Mouse (Mus musculus) embryonic facial prominence, embryonic 12.5 days (tissue): ENCODE data around the gene Arl2. TPM values are rescaled to one million over a fixed set of nuclear protein-coding genes. Genes with fewer than 3 reads are reported as not detected.
"Not testable (repeated sequence)": the region's sequence is repeated elsewhere in the genome, so short reads cannot be mapped to it uniquely, and the experiment has no call there.

Experiments used
- ATAC-seq: fragments of 200-750 bp; cut with Nextera tagmentation; 2 replicates; pipeline ENCODE4 v1.8.0; 2017; ENCODE audit not compliant: insufficient number of reproducible peaks, insufficient read depth, low FRiP score, low TSS enrichment
- H3K27ac ChIP-seq: fragments of 300-500 bp; sonication (generic); 2 replicates; pipeline ENCODE4 v1.5.1; 2016; ENCODE audit warnings: mild to moderate bottlenecking
- H3K27me3 ChIP-seq: fragments of 300-500 bp; sonication (generic); 2 replicates; pipeline ENCODE4 v1.6.1; 2016; ENCODE audit warnings: mild to moderate bottlenecking, moderate library complexity
- H3K36me3 ChIP-seq: fragments of 300-500 bp; sonication (generic); 2 replicates; pipeline ENCODE4 v1.6.1; 2016; ENCODE audit warnings: mild to moderate bottlenecking
- H3K4me1 ChIP-seq: fragments of 300-500 bp; sonication (generic); 2 replicates; pipeline ENCODE4 v1.6.1; 2016
- H3K4me2 ChIP-seq: fragments of 300-500 bp; sonication (generic); replicated peaks from 2 replicates; pipeline ENCODE4 v1.6.1; 2016; ENCODE audit warnings: mild to moderate bottlenecking, moderate library complexity
- H3K4me3 ChIP-seq: fragments of 300-500 bp; sonication (generic); 2 replicates; pipeline ENCODE4 v1.5.1; 2016; ENCODE audit warnings: mild to moderate bottlenecking
- H3K9ac ChIP-seq: fragments of 300-500 bp; sonication (generic); 2 replicates; pipeline ENCODE4 v1.6.1; 2016; ENCODE audit warnings: mild to moderate bottlenecking, moderate library complexity
- H3K9me3 ChIP-seq: fragments of 300-500 bp; sonication (generic); 2 replicates; pipeline ENCODE4 v1.6.1; 2016; ENCODE audit warnings: mild to moderate bottlenecking, moderate library complexity
- WGBS: fragments of 180-500 bp; shearing (Covaris S2); methylation state at CpG from one replicate; pipeline ENCODE4 v1.1.7; 2016; 5-methylcytosine and 5-hydroxymethylcytosine counted together
- polyA plus RNA-seq: library from polyadenylated mRNA; unstranded; fragments of >200 nt; fragmentation: Nextera tagmentation; extraction: Ambion mirVana; gene quantifications from 2 replicates; pipeline ENCODE4 v1.2.1, GENCODE M21; 2016

Gene Arl2
- polyA plus RNA-seq, 1 experiment from 2014 or later: 102 TPM

- no peaks in the 10 kb centered on the region for H3K36me3 ChIP-seq
- no peaks in the 10 kb centered on the region for H3K27me3 ChIP-seq
- H3K9ac ChIP-seq: no peak overlapping the region
- peaks cover 4% of the 10 kb centered on the region; the same call in 1 of the 2 replicates for H3K4me1 ChIP-seq
- no peak overlapping the region for H3K4me3 ChIP-seq
- no peak overlapping the region for H3K4me2 ChIP-seq
- ATAC-seq: no peak
- H3K27ac ChIP-seq: no peak overlapping the region
- no peaks in the 10 kb centered on the region for H3K9me3 ChIP-seq
- 76% methylated on average over 5 of the region's 5 CpGs for WGBS
Measured at GRCm38 (mm10) chr19:6144842-6145241, 3.5 kb upstream of the Arl2 start.

- peak; percentile 92 for ATAC-seq
- peak within 1 kb of the TSS; percentile 67 for H3K4me2 ChIP-seq
- peak within 1 kb of the TSS; percentile 85 for H3K9ac ChIP-seq
- WGBS: under 1% methylated on average over 67 of the region's 68 CpGs
- no peaks in the 10 kb centered on the region for H3K27me3 ChIP-seq
- peaks cover 6% of the 10 kb centered on the region; the same call in 1 of the 2 replicates for H3K4me1 ChIP-seq
- H3K36me3 ChIP-seq: peaks cover 22% of the 10 kb centered on the region
- H3K9me3 ChIP-seq: no peaks in the 10 kb centered on the region
- peak within 1 kb of the TSS; percentile 97 for H3K27ac ChIP-seq
- H3K4me3 ChIP-seq: peak within 1 kb of the TSS; percentile 59
Measured at GRCm38 (mm10) chr19:6140678-6141393, 512 bp downstream of the Arl2 start, which contains the start of gene Batf2. Gene Batf2 (plus strand): TSS chr19:6140983.

- H3K9me3 ChIP-seq: no peaks in the 10 kb centered on the region
- H3K9ac ChIP-seq: peak overlapping the region; percentile 85
- H3K4me1 ChIP-seq: peaks cover 6% of the 10 kb centered on the region; the same call in 1 of the 2 replicates
- peak overlapping the region; percentile 59 for H3K4me3 ChIP-seq
- peak overlapping the region; percentile 97 for H3K27ac ChIP-seq
- H3K36me3 ChIP-seq: peaks cover 27% of the 10 kb centered on the region
- peak; percentile 54; the same call in 1 of the 2 replicates for ATAC-seq
- WGBS: 7% methylated on average over 16 of the region's 16 CpGs
- peak overlapping the region; percentile 67 for H3K4me2 ChIP-seq
- H3K27me3 ChIP-seq: no peaks in the 10 kb centered on the region
Measured at GRCm38 (mm10) chr19:6140374-6140677, 1.0 kb downstream of the Arl2 start.

GRCm38 (mm10) chr19:6139701-6140100 is 1.6 kb downstream of the Arl2 start:
- Histone ChIP-seq H3K9ac (peak overlapping the region; percentile 85), H3K4me3 (peak overlapping the region; percentile 59)
- 95% methylated on average over 6 of the region's 6 CpGs for WGBS

GRCm38 (mm10) chr19:6136397-6136796 is 5.0 kb downstream of the Arl2 start:
- Histone ChIP-seq H3K4me3 (no peak overlapping the region), H3K27me3 (no peaks in the 10 kb centered on the region), H3K4me1 (peaks cover 6% of the 10 kb centered on the region; the same call in 1 of the 2 replicates), H3K9me3 (no peaks in the 10 kb centered on the region), H3K9ac (no peak overlapping the region), H3K36me3 (peaks cover 40% of the 10 kb centered on the region), H3K27ac (no peak overlapping the region), H3K4me2 (no peak overlapping the region)
- no peak for ATAC-seq
- WGBS: 84% methylated on average over 3 of the region's 3 CpGs

More at GRCm38 (mm10) chr19:6139701-6140100, 1.6 kb downstream of the Arl2 start:
- H3K27ac ChIP-seq: no peak overlapping the region
- no peak for ATAC-seq
- H3K4me1 ChIP-seq: peaks cover 6% of the 10 kb centered on the region; the same call in 1 of the 2 replicates
- H3K27me3 ChIP-seq: no peaks in the 10 kb centered on the region
- H3K9me3 ChIP-seq: no peaks in the 10 kb centered on the region
- H3K36me3 ChIP-seq: peaks cover 33% of the 10 kb centered on the region
- H3K4me2 ChIP-seq: peak overlapping the region; percentile 67

GRCm38 (mm10) chr19:6133197-6133596 is 8.2 kb downstream of the Arl2 start:
- not testable (repeated sequence) for H3K27me3 ChIP-seq, H3K9me3 ChIP-seq, H3K4me2 ChIP-seq, H3K4me1 ChIP-seq, ATAC-seq, H3K27ac ChIP-seq, H3K9ac ChIP-seq, H3K4me3 ChIP-seq
- WGBS: 48% methylated on average over 1 of the region's 1 CpGs
- peaks cover 40% of the 10 kb centered on the region for H3K36me3 ChIP-seq

- no peak overlapping the region for H3K27ac ChIP-seq
- WGBS: 82% methylated on average over 7 of the region's 7 CpGs
- no peak for ATAC-seq
Measured at GRCm38 (mm10) chr19:6132171-6132827, 9.0 kb downstream of the Arl2 start.

GRCm38 (mm10) chr19:6130414-6131128 is 10.8 kb downstream of the Arl2 start:
- not testable (repeated sequence) for H3K4me3 ChIP-seq, H3K27ac ChIP-seq, H3K4me1 ChIP-seq, ATAC-seq, H3K9ac ChIP-seq, H3K9me3 ChIP-seq, H3K4me2 ChIP-seq, H3K27me3 ChIP-seq
- H3K36me3 ChIP-seq: peaks cover 16% of the 10 kb centered on the region
- WGBS: 75% methylated on average over 7 of the region's 7 CpGs

More at GRCm38 (mm10) chr19:6132171-6132827, 9.0 kb downstream of the Arl2 start:
- Histone ChIP-seq H3K36me3 (peaks cover 32% of the 10 kb centered on the region), H3K27me3 (no peaks in the 10 kb centered on the region), H3K9me3 (no peaks in the 10 kb centered on the region), H3K4me3 (no peak overlapping the region), H3K4me2 (no peak overlapping the region), H3K9ac (no peak overlapping the region), H3K4me1 (no peaks in the 10 kb centered on the region)

- Histone ChIP-seq H3K4me2 (peak within 1 kb of the TSS; percentile 59), H3K27me3 (no peaks in the 10 kb centered on the region), H3K9ac (peak within 1 kb of the TSS; percentile 44; the same call in 1 of the 2 replicates), H3K27ac (peak within 1 kb of the TSS; percentile 87), H3K9me3 (no peaks in the 10 kb centered on the region), H3K36me3 (no peaks in the 10 kb centered on the region), H3K4me3 (peak within 1 kb of the TSS; percentile 52), H3K4me1 (no peaks in the 10 kb centered on the region)
- WGBS: under 1% methylated on average over 32 of the region's 32 CpGs
- peak; percentile 84 for ATAC-seq
Measured at GRCm38 (mm10) chr19:6127760-6128341, 13.5 kb downstream of the Arl2 start, which contains the start of gene Snx15. Gene Snx15 (minus strand): TSS chr19:6128304.

- H3K4me1 ChIP-seq: no peaks in the 10 kb centered on the region
- 76% methylated on average over 10 of the region's 10 CpGs for WGBS
- no peaks in the 10 kb centered on the region for H3K27me3 ChIP-seq
- H3K4me2 ChIP-seq: peak overlapping the region; percentile 59
- H3K27ac ChIP-seq: 0 out of 2 replicates have a peak overlapping the region, but pooled peaks have one; percentile 87
- no peak overlapping the region for H3K9ac ChIP-seq
- no peak for ATAC-seq
- H3K9me3 ChIP-seq: no peaks in the 10 kb centered on the region
- H3K4me3 ChIP-seq: peak overlapping the region; percentile 52
- H3K36me3 ChIP-seq: no peaks in the 10 kb centered on the region
Measured at GRCm38 (mm10) chr19:6126789-6127580, 14.4 kb downstream of the Arl2 start.
